Comparison of ENCODE assay signal across 24 mouse cellular contexts in genomic region chr14:78422601-78423000, GRCm38 (mm10).
DNase-seq lines count a peak whose midpoint lies in the region; ATAC-seq and TF ChIP-seq lines count a peak whose summit lies in the region.
"Had no signal": no experiment of that assay in that cellular context is flagged by ENCODE, and none has a peak within 500 bp of the region (broad histone marks: within the 10 kb centered on the region; RNA-seq: fewer than 3 reads in every experiment).

No protein-coding gene starts in this region.

- H3K27me3 ChIP-seq in kidney, adult 2 months (replicated peaks; ENCODE audit: control insufficient read depth, insufficient read depth, low read length), result no peaks in the 10 kb centered on the region
- H3K27me3 ChIP-seq in midbrain, embryonic 11.5 days (ENCODE audit: control insufficient read depth, insufficient read depth, low read length), result no peaks in the 10 kb centered on the region
- H3K27me3 ChIP-seq in midbrain, embryonic 10.5 days (ENCODE audit: low read depth, poor library complexity, severe bottlenecking), result no peaks in the 10 kb centered on the region
- H3K27me3 ChIP-seq: CH12.LX; embryonic facial prominence, embryonic 12.5 days; forebrain, embryonic 13.5 days; forebrain, embryonic 15.5 days; Patski had no signal

- no peaks in the 10 kb centered on the region for H3K36me3 ChIP-seq in kidney, adult 2 months (ENCODE audit: control insufficient read depth, insufficient read depth, low read length)
- no peaks in the 10 kb centered on the region for H3K36me3 ChIP-seq in midbrain, embryonic 11.5 days (ENCODE audit: control insufficient read depth, insufficient read depth, low read length)
- no peaks in the 10 kb centered on the region for H3K36me3 ChIP-seq in midbrain, embryonic 10.5 days
- H3K36me3 ChIP-seq: embryonic facial prominence, embryonic 10.5 days; embryonic facial prominence, embryonic 12.5 days; forebrain, embryonic 15.5 days; G1E had no signal

- ATAC-seq in midbrain, embryonic 11.5 days (ENCODE audit: low FRiP score), result no peak
- ATAC-seq: activated CD4-positive, CD25-positive, alpha-beta regulatory T cell, adult 4 months; CD4-positive, CD25-positive, alpha-beta regulatory T cell, adult 4 months; forebrain, embryonic 13.5 days; forebrain, embryonic 15.5 days; Patski had no signal

- peak; percentile 68 for DNase-seq in kidney, adult 2 months
- DNase-seq in kidney, postnatal 4 days, result no peak
- peak; percentile 77 for DNase-seq in kidney, adult 9 months
- DNase-seq in kidney, postnatal 10 days, result no peak
- DNase-seq in midbrain, embryonic 11.5 days (ENCODE audit: low spot score, missing footprints), result peak; percentile 17
- no peak for DNase-seq in midbrain, embryonic 10.5 days (ENCODE audit: low spot score)
- DNase-seq: adrenal gland, adult 8-10 months; adrenal gland, postnatal 14 days; adrenal gland, postnatal 36 days; B cell, adult 2 months; cerebellum, adult 11-12 months; cerebellum, adult 2 months; cerebellum, adult 9-10 months; cerebellum, postnatal 10 days; cerebellum, postnatal 25 days had no signal

- H3K4me2 ChIP-seq in midbrain, embryonic 11.5 days, result no peak overlapping the region
- H3K4me2 ChIP-seq: embryonic facial prominence, embryonic 12.5 days; forebrain, embryonic 13.5 days; forebrain, embryonic 15.5 days had no signal

- H3K9me3 ChIP-seq in midbrain, embryonic 11.5 days (ENCODE audit: control insufficient read depth, low read length), result no peaks in the 10 kb centered on the region
- no peaks in the 10 kb centered on the region for H3K9me3 ChIP-seq in midbrain, embryonic 10.5 days (replicated peaks)
- H3K9me3 ChIP-seq: embryonic facial prominence, embryonic 10.5 days; embryonic facial prominence, embryonic 12.5 days; forebrain, embryonic 13.5 days; forebrain, embryonic 15.5 days had no signal

- WGBS in kidney, adult 2 months, result 40% methylated on average over 3 of the region's 3 CpGs
- 83% methylated on average over 3 of the region's 3 CpGs for WGBS in midbrain, embryonic 11.5 days
- 90% methylated on average over 3 of the region's 3 CpGs for WGBS in midbrain, embryonic 10.5 days

- TF ChIP-seq POLR2A in kidney, adult 2 months (IDR thresholded peaks at IDR 0.05; ENCODE audit: low read depth, low read length), result no peak

- no peak for TF ChIP-seq CTCF in kidney, adult 2 months (conservative IDR thresholded peaks at IDR 0.05; ENCODE audit: insufficient read depth, insufficient read length, low read depth, low read length)

- H3K9ac ChIP-seq in midbrain, embryonic 11.5 days (ENCODE audit: low read length), result no peak overlapping the region
- H3K9ac ChIP-seq: embryonic facial prominence, embryonic 12.5 days; forebrain, embryonic 13.5 days; forebrain, embryonic 15.5 days had no signal

- H3K27ac ChIP-seq in kidney, adult 2 months (ENCODE audit: insufficient read depth, low read depth, low read length), result peak overlapping the region; percentile 69
- no peak overlapping the region for H3K27ac ChIP-seq in midbrain, embryonic 11.5 days (ENCODE audit: low read depth, low read length)
- H3K27ac ChIP-seq in midbrain, embryonic 10.5 days (replicated peaks), result no peak overlapping the region
- H3K27ac ChIP-seq: embryonic facial prominence, embryonic 10.5 days; embryonic facial prominence, embryonic 12.5 days; forebrain, embryonic 13.5 days; forebrain, embryonic 15.5 days had no signal

- no peak overlapping the region for H3K4me3 ChIP-seq in kidney, adult 2 months (ENCODE audit: insufficient read depth, low read depth, low read length)
- no peak overlapping the region for H3K4me3 ChIP-seq in midbrain, embryonic 11.5 days (ENCODE audit: low read depth, low read length)
- no peak overlapping the region for H3K4me3 ChIP-seq in midbrain, embryonic 10.5 days
- H3K4me3 ChIP-seq: embryonic facial prominence, embryonic 10.5 days; embryonic facial prominence, embryonic 12.5 days; forebrain, embryonic 13.5 days; forebrain, embryonic 15.5 days had no signal

- peaks cover 13% of the 10 kb centered on the region; the same call in 1 of the 2 replicates for H3K4me1 ChIP-seq in kidney, adult 2 months (ENCODE audit: control insufficient read depth, insufficient read depth, low read length)
- H3K4me1 ChIP-seq in midbrain, embryonic 11.5 days (ENCODE audit: control insufficient read depth, insufficient read depth, low read length), result no peaks in the 10 kb centered on the region
- H3K4me1 ChIP-seq in midbrain, embryonic 10.5 days, result no peaks in the 10 kb centered on the region
- H3K4me1 ChIP-seq: embryonic facial prominence, embryonic 10.5 days; embryonic facial prominence, embryonic 12.5 days; forebrain, embryonic 13.5 days; forebrain, embryonic 15.5 days had no signal

Comparison
In these comparisons a context has a peak if more than half of its experiments do, and no peak if none do; other contexts are left out.
1. DNase-seq: peak in kidney, adult 2 months (single experiment), kidney, adult 9 months (single experiment) and midbrain, embryonic 11.5 days (single experiment); none in kidney, postnatal 4 days (0 of 2), kidney, postnatal 10 days (single experiment) and midbrain, embryonic 10.5 days (single experiment).